Mouse (Mus musculus) heart, adult 18-20 months (tissue): Measurements from ENCODE around the gene Akap7. TPM values are rescaled to one million over a fixed set of nuclear protein-coding genes. Genes with fewer than 3 reads are reported as not detected.

ENCODE experiments used
- DNase-seq, 2 experiments: peaks; one replicate each; pipeline ENCODE4 v3.0.0; 2021 to 2022; ENCODE audit warnings: mixed read lengths in 1 of 2
- long read RNA-seq, 2 experiments: library from polyadenylated mRNA; stranded (forward); transcript quantifications; one replicate each; pipeline ENCODE4 v2.0.0; 2021
- total RNA-seq, 2 experiments: library from RNA; stranded (reverse); gene quantifications; 2 replicates each; pipeline ENCODE4 v1.2.3; 2021

The Akap7 gene
- 10 to 100 TPM; 52.6 to 62.5 TPM for total RNA-seq
- long read RNA-seq, experiment 1, partial matches to known transcripts = 1 of 30 reads
- long read RNA-seq, experiment 1, other reads (novel, unspliced or antisense) = 28 of 30 reads
- long read RNA-seq, experiment 2, partial matches to known transcripts = 0 of 17 reads
- long read RNA-seq, experiment 2, other reads (novel, unspliced or antisense) = 17 of 17 reads

GRCm38 (mm10) chr10:25307770-25308169 is at the start of gene Akap7:
Akap7 (minus strand) TSS chr10:25307870.
- no peak for DNase-seq

DNA sequence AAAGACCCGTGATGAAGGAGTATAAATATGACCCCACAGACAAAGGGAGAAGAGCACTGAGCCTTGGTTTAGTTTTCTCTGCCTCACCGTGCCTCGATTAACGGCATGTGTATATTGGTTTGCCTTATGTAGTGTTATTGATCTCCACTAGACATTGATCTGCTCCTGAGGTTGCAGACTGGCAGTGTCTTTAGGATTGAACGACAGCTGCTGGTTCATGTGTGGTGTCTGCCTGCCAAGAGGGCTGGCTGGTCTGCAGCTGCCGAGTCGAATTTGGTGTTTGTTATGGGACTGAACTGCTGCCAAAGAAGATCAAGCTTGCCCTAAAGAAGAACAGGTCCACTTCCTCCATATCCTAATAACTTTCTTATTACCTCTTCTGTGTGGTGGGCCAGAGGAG is 46.7 kb upstream of the Akap7 start:
- no peak for DNase-seq

GRCm38 (mm10) chr10:25353941-25354340 is 46.3 kb upstream of the Akap7 start:
- DNase-seq = no peak

GRCm38 (mm10) chr10:25342801-25343200 is 35.1 kb upstream of the Akap7 start:
- DNase-seq = no peak

DNA sequence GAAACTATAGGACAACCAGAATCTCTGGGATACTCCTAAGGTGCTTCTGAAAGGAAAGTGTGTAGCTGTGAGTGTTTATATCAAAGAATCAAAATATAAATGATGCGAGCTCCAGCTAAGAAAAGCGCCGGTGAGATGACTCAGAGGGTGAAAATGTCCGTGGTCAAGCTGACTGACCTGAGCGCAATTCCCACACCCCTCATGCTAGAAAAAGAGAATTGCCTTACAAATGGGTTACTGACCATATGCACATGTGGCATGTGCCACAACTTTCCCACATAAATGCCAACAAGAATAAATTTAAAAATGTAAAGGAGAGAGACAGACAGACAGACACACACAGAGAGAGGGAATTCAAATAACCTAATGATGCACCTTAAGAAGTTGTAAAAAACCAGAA is 33.0 kb upstream of the Akap7 start:
- DNase-seq = no peak

DNA sequence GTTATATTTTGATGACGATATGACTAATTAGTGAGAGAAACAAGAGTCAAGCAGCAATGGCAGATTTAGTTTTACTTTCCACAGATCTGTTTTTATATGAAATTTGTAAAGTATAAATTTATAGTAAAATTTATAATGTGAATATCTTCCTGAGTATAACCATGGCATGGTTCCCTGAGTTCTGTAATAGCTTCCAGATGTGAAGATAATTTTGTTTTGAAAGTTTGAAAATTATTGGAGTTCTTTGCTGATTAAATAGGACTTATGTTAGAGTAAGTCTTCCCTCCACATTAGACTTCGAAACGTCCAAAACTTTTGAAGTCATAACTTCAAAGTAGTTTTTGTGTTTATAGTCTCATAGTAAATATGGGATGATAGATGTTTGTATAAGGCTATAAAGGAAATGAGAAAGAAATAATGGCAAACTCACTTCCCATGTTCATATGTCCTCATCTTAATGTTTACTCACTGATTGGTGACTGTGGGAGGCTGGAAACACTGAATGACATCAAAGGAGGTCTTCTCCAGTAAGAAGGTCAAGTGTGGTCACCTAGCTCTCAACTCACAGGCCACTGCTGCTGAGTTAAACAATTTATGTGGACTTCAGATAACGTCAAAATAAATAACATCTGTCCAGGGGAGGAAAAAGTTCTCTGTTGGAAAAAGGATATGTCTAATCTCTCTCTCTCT is 25.9 kb upstream of the Akap7 start:
- no peak for DNase-seq

DNA sequence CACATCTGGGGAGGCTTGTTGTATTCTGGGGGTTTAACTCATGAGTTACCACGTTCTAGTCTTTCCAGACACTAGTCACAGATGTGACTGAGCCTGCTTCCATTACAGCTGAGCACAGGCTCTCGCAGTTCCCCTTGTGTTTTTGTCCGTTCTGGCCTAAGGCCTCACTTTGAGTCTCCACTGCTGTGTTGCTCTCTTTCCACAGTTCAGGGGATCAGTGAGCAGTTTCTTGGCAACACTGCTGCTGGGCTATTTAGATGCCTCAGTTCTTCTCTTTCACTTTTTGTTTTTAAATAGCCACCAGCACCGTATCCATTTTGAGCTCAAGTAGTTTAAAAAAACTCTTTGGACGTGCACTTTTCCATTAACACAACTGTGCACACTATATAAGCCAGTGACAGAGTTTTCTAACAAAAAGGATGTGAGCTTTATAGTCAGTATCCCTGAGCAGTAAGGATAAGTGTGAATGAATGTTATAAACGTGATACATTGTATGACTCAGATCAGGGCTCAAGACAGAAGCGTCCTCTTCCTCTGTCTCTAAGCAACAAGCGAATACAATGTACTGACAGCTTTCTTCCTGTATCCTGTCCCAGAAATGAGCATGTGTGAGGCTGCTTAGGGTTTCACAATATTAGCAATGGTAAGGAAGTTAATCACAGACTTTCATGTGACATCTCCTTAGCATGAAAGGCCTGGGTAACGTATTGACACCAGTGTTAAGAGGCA is 23.8 kb upstream of the Akap7 start:
- DNase-seq = peak; percentile 49 to 77

DNA sequence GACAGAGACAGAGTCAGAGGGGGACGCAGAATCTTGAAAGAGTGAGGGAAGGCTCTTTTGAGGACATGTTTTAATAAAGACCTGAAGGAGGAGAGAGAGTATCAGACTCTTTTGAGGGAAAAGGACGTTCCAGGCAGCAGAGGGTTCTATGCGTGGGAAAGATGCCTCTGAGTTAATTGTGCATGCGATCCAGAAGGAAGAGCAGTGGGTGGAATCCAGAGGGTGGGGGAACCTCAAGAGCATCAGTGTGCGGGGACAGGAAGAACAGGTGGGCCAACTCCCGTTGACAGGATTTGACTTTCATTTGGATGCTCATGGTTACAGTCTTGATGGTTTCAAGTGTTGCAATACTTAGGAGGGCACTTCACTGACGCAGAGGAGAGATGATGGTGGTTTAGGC is 22.4 kb upstream of the Akap7 start:
- no peak for DNase-seq

- no peak for DNase-seq
These were observed 19.8 kb upstream of the Akap7 start for GRCm38 (mm10) chr10:25327511-25327910.

- DNase-seq = peak in 1 of 2 experiments; percentile 16
These were observed 18.0 kb upstream of the Akap7 start for GRCm38 (mm10) chr10:25325690-25326089.

DNA sequence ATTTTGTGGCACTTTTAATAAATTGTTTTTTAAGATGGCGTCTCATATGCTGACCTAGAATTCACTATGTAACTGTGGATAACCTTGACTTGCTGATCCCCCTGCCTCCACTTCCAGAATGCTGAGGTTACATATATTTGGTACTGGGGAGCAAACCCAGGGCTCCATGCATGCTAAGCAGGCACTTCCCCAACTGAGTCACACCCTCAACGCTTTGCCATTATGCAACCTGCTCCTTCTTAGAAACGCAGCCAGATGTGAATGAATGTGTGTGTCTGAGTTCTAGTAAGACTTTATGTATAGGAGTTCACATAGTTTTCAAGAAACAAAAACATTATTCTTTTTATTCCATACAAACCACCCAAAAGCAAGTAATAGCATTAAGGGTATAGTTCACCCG is 13.5 kb upstream of the Akap7 start:
- no peak for DNase-seq

DNA sequence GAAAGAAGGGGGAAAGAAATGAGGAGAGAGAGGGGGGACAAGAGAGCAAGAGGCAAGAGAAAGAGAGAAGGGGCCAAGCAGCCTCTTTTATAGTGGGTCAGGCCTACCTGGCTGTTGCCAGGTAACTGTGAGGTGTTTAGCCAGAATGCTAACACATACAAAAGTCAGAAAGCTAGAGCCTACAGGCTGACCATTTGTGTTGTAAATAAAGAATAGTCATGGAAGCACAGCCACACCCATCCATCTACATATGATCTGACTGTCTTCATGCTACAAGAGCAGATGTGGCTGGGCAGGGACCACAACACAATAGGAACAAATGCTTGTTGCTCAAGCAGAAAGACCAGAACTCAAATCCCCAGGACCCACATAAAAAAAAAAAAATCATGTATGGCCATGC is 11.9 kb upstream of the Akap7 start:
- DNase-seq = no peak

DNA sequence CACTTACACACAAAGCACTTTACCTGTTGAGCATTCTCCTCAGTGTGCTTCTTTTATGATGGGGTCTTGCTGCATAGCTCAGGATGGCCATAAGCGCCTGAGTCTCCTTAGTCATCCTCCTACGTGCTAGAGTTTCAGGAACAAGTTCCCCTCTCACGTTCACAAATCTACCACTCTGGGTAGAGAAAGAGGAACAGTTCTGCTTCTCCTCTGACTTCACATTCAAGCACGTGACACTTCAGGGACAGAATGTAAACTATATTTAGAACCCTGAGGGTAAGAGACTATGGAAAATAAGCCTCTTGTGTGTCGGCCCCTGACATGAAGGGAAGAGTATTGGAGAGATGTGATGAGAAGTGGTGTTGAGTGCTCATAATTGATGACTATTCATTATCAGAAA is 10.7 kb upstream of the Akap7 start:
- DNase-seq = peak; percentile 15 to 43

GRCm38 (mm10) chr10:25317665-25318064 is 10.0 kb upstream of the Akap7 start:
- DNase-seq = no peak

DNA sequence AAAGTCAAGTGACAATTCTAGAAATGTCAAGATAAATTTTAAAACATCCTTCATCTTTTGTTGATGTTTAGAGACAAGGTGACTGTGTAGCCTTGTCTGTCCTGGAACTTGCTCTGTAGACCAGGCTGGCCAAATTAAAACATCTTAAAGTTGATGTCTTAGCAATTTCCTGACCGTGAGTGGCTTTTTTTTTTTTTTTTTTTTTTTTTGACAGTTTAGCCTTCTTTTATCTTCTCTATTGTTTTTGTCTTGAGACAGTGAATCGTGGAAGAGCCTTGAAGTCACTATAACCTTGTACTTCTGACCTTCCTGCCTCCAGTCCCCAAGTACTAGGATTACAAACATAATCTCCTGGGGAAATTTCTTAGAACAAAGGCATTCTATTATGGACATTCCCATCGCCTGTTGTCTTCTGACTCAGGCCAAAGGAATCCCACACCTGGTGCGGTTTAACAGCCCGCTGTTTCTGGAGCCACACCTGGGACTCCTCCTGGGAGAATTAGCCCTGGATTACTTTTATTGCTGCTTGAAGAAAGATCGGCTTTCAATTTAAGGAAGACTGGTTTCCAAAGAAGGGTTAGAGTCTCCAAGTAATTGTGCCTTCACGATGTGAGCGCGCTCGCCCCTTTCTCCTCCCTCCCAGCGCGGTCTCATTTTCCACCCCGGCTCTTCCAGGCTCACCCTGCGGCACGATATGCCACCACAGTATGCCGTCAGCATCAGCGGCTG is 6.3 kb upstream of the Akap7 start:
- DNase-seq = no peak

- DNase-seq = peak in 1 of 2 experiments; percentile 20
These were observed 4.0 kb upstream of the Akap7 start for GRCm38 (mm10) chr10:25311554-25312212.

DNA sequence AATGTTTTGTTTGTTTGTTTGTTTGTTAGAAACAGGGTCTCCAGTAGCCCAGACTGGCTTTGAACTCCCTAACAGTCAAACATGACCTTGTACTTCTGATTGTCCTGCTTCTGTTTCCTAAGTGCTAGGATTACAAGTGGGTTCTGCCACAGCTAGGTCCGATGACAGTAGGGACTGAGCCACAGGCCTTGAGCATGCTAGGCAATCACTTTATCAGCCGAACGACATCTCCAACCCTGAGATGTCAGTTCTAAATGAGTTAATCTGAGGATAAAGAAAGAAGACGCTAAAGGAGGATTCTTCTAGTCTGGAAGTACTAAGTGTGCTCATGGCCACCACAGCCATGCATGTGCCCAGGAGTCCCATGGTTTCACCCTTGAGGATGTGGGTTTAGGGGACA is 3.1 kb upstream of the Akap7 start:
- DNase-seq = no peak

- no peak for DNase-seq
These were observed 2.3 kb upstream of the Akap7 start for GRCm38 (mm10) chr10:25309996-25310395.

- DNase-seq = no peak
These were observed 2.5 kb downstream of the Akap7 start for GRCm38 (mm10) chr10:25305146-25305545.

DNA sequence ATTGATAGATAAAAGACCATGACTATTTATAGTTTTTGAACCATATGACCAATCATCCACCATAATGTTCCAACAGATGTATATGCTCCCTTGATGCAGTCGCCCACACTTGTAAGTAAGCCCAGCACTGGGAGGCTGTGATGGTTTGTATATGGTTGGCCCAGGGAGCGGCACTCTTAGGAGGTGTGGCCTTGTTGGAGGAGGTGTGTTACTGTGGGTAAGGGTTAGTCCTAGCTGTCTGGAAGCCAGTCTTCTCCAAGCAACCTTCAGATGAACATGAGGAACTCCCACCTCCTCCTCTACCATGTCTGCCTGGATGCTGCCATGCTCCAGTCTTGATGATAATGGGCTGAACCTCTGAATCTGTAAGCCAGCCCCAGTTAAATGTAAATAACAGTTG is 3.1 kb downstream of the Akap7 start:
- DNase-seq = no peak

GRCm38 (mm10) chr10:25299031-25299529 is 8.6 kb downstream of the Akap7 start:
- DNase-seq = no peak

DNA sequence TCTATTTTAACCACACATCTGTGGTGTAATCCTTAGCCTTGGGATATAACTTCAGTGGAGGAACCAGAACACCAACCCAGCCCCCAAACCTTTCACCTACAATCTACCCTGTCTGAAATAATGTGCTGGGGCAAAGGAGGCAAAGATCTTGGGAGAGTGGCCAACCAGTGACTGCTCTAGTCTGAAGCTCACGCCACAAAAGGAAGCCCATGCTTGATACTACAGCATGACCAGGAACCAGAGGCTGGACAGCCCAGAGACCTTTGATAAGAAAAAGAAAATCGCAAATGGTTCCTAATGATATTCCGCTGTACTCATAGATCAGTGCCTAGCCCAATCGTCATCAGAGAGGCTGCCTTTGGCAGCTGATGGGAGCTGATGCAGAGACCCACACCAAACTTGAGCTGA is 9.4 kb downstream of the Akap7 start:
- DNase-seq = peak; percentile 54 to 58
